Mouse (Mus musculus) hindbrain, embryonic 12.5 days (tissue): Measurements from ENCODE around the gene Qtrt2. TPM values are rescaled to one million over a fixed set of nuclear protein-coding genes. Genes with fewer than 3 reads are reported as not detected.

Experiments
- ATAC-seq: fragments of 200-750 bp; cut with Nextera tagmentation; 2 replicates; pipeline ENCODE4 v1.8.0; 2017; ENCODE audit warnings: moderate TSS enrichment; ENCODE audit not compliant: low FRiP score
- H3K27ac ChIP-seq: fragments of 300-500 bp; sonication (generic); 2 replicates; pipeline ENCODE4 v1.5.1; 2016; ENCODE audit warnings: mild to moderate bottlenecking
- H3K27me3 ChIP-seq: fragments of 300-500 bp; sonication (generic); 2 replicates; pipeline ENCODE4 v1.6.1; 2016; ENCODE audit warnings: mild to moderate bottlenecking
- H3K36me3 ChIP-seq: fragments of 300-500 bp; sonication (generic); 2 replicates; pipeline ENCODE4 v1.6.1; 2016; ENCODE audit warnings: mild to moderate bottlenecking
- H3K4me1 ChIP-seq: fragments of 300-500 bp; sonication (generic); 2 replicates; pipeline ENCODE4 v1.6.1; 2016
- H3K4me2 ChIP-seq: fragments of 300-500 bp; sonication (generic); replicated peaks from 2 replicates; pipeline ENCODE4 v1.6.1; 2016; ENCODE audit warnings: mild to moderate bottlenecking
- H3K4me3 ChIP-seq: fragments of 300-500 bp; sonication (generic); 2 replicates; pipeline ENCODE4 v1.5.1; 2016; ENCODE audit warnings: mild to moderate bottlenecking
- H3K9ac ChIP-seq: fragments of 300-500 bp; sonication (generic); 2 replicates; pipeline ENCODE4 v1.6.1; 2016; ENCODE audit warnings: mild to moderate bottlenecking, moderate library complexity
- H3K9me3 ChIP-seq: fragments of 300-500 bp; sonication (generic); replicated peaks from 2 replicates; pipeline ENCODE4 v1.6.1; 2016; ENCODE audit warnings: mild to moderate bottlenecking
- WGBS: fragments of 180-500 bp; shearing (Covaris S2); methylation state at CpG from one replicate; pipeline ENCODE4 v1.1.7; 2016; 5-methylcytosine and 5-hydroxymethylcytosine counted together
- polyA plus RNA-seq: library from polyadenylated mRNA; unstranded; fragments of >200 nt; fragmentation: Nextera tagmentation; extraction: Ambion mirVana; gene quantifications from 2 replicates; pipeline ENCODE4 v1.2.1, GENCODE M21; 2016

The Qtrt2 gene
- polyA plus RNA-seq, 1 experiment from 2014 or later, result 29.8 TPM

- ATAC-seq, result no peak
- 85% methylated on average over 4 of the region's 4 CpGs for WGBS
Measured at GRCm38 (mm10) chr16:43951591-43951990, 25.0 kb upstream of the Qtrt2 start.

DNA sequence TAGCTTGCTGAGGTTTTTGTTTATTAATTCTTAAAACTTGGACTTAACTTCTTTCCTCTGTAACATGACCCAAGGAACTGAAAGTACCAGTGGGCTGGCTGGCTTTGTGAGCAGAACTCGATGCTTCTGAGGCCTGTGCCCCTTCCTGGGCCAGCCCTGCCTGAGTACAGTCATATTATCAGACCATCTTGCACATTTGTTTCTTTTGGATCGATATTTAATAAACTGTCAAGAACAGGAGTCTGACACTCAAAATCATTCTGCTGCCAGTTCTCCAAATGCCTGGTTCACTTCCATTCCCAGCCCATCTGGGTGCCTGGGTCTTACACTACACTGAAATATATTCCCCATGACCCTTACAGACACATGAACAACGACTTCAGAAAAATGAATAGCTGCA, 19.3 kb upstream of the Qtrt2 start:
- ATAC-seq, result no peak
- Histone ChIP-seq H3K4me3 (no peak overlapping the region), H3K9ac (no peak overlapping the region), H3K4me2 (no peak overlapping the region), H3K9me3 (no peaks in the 10 kb centered on the region), H3K4me1 (no peaks in the 10 kb centered on the region), H3K36me3 (0 out of 2 replicates have a peak, but pooled peaks cover 6% of the 10 kb centered on the region), H3K27ac (no peak overlapping the region), H3K27me3 (no peaks in the 10 kb centered on the region)
- 83% methylated on average over 3 of the region's 3 CpGs for WGBS

More at GRCm38 (mm10) chr16:43951591-43951990, 25.0 kb upstream of the Qtrt2 start:
- no peak overlapping the region for H3K27ac ChIP-seq
- no peaks in the 10 kb centered on the region for H3K4me1 ChIP-seq
- H3K36me3 ChIP-seq, result no peaks in the 10 kb centered on the region
- H3K9ac ChIP-seq, result no peak overlapping the region
- no peaks in the 10 kb centered on the region for H3K9me3 ChIP-seq
- no peaks in the 10 kb centered on the region for H3K27me3 ChIP-seq
- no peak overlapping the region for H3K4me2 ChIP-seq
- H3K4me3 ChIP-seq, result no peak overlapping the region

DNA sequence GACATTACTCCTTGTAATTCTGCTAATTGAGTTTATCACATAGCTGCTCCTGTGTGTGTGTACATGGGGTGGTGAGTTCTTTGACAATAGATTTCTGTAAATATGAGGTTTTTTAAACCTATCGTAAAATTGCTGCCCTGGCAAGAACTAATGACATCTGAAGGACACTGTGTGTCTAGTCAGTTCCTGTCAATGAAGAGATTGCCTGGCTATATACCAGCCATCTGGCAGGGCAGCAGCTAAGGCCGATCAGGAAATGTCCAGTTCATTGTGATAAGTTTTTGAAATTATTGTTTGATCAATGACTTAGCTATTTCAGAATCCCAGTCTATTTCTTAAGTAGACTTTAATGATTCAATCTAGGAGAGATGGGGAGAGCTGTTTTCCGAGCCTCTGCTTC, 18.7 kb upstream of the Qtrt2 start:
- ATAC-seq, result no peak
- Histone ChIP-seq H3K4me3 (no peak overlapping the region), H3K9ac (no peak overlapping the region), H3K4me1 (no peaks in the 10 kb centered on the region), H3K4me2 (no peak overlapping the region), H3K27me3 (no peaks in the 10 kb centered on the region), H3K27ac (no peak overlapping the region), H3K36me3 (0 out of 2 replicates have a peak, but pooled peaks cover 6% of the 10 kb centered on the region), H3K9me3 (no peaks in the 10 kb centered on the region)
- WGBS, result 91% methylated on average over 3 of the region's 3 CpGs

- 92% methylated on average over 4 of the region's 4 CpGs for WGBS
Measured at GRCm38 (mm10) chr16:43940846-43941245, 14.2 kb upstream of the Qtrt2 start.

GRCm38 (mm10) chr16:43935892-43936291, 9.3 kb upstream of the Qtrt2 start:
- Histone ChIP-seq H3K27ac (no peak overlapping the region), H3K9ac (no peak overlapping the region)
- 84% methylated on average over 3 of the region's 3 CpGs for WGBS

More at GRCm38 (mm10) chr16:43940846-43941245, 14.2 kb upstream of the Qtrt2 start:
- H3K9me3 ChIP-seq, result no peaks in the 10 kb centered on the region
- no peaks in the 10 kb centered on the region for H3K4me1 ChIP-seq
- ATAC-seq, result no peak
- H3K4me3 ChIP-seq, result no peak overlapping the region
- 0 out of 2 replicates have a peak, but pooled peaks cover 6% of the 10 kb centered on the region for H3K36me3 ChIP-seq
- H3K9ac ChIP-seq, result no peak overlapping the region
- H3K27me3 ChIP-seq, result no peaks in the 10 kb centered on the region
- no peak overlapping the region for H3K4me2 ChIP-seq
- no peak overlapping the region for H3K27ac ChIP-seq

DNA sequence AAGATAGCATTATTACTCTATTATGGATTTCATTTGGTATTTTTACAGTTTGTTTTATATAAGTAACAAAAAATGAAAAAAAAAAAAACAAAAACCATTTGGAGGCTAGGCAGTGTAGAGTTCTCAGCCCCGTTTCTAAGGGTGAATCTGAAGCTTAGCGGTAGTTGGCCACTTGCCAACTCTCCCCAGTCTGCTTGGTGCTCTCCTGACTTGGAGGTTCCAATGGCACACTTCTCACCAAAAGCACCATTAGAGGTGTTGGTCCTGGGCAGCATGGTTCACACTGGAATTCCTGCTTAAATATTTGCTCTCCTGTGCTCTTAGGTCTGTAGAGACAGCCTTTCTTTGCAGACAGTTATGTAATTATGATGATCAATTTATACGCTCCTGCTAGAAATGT, 8.8 kb upstream of the Qtrt2 start:
- H3K9me3 ChIP-seq, result no peaks in the 10 kb centered on the region
- H3K27me3 ChIP-seq, result no peaks in the 10 kb centered on the region
- no peak overlapping the region for H3K27ac ChIP-seq
- no peak overlapping the region for H3K4me3 ChIP-seq
- H3K4me2 ChIP-seq, result no peak overlapping the region
- ATAC-seq, result no peak
- 82% methylated on average over 3 of the region's 3 CpGs for WGBS
- H3K9ac ChIP-seq, result no peak overlapping the region
- no peaks in the 10 kb centered on the region for H3K36me3 ChIP-seq
- H3K4me1 ChIP-seq, result no peaks in the 10 kb centered on the region

More at GRCm38 (mm10) chr16:43935892-43936291, 9.3 kb upstream of the Qtrt2 start:
- Histone ChIP-seq H3K4me3 (no peak overlapping the region), H3K36me3 (no peaks in the 10 kb centered on the region), H3K27me3 (no peaks in the 10 kb centered on the region), H3K9me3 (no peaks in the 10 kb centered on the region), H3K4me1 (no peaks in the 10 kb centered on the region), H3K4me2 (no peak overlapping the region)
- no peak for ATAC-seq

- Histone ChIP-seq H3K36me3 (no peaks in the 10 kb centered on the region), H3K27me3 (no peaks in the 10 kb centered on the region), H3K4me1 (no peaks in the 10 kb centered on the region), H3K9me3 (no peaks in the 10 kb centered on the region), H3K9ac (no peak overlapping the region), H3K4me3 (no peak overlapping the region), H3K4me2 (no peak overlapping the region), H3K27ac (no peak overlapping the region)
- 90% methylated on average over 8 of the region's 8 CpGs for WGBS
- ATAC-seq, result no peak
Measured at GRCm38 (mm10) chr16:43934856-43935255, 8.2 kb upstream of the Qtrt2 start.

DNA sequence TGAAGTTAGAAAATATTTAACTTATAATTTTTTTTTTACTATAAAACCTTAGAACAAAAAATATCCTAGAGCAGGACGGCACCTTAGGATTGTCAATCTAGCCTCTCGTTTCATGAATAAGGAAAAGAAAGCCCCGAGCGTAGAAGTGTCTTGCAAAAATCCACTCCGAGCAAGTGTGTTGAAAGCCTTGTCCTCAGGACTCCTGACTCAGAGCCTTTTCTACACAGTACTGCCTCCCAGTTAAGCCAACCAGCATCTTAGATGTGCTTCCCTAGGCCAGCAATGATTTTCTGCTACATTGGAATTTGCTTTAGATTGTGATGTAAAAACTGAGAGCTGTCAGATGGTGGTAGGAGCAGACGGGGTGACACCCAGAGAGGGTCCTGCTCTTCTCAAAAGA, 6.4 kb upstream of the Qtrt2 start:
- H3K9me3 ChIP-seq, result no peaks in the 10 kb centered on the region
- H3K4me1 ChIP-seq, result no peaks in the 10 kb centered on the region
- no peaks in the 10 kb centered on the region for H3K27me3 ChIP-seq
- WGBS, result 92% methylated on average over 6 of the region's 6 CpGs
- ATAC-seq, result no peak
- H3K4me2 ChIP-seq, result no peak overlapping the region
- H3K9ac ChIP-seq, result no peak overlapping the region
- no peak overlapping the region for H3K27ac ChIP-seq
- H3K36me3 ChIP-seq, result no peaks in the 10 kb centered on the region
- no peak overlapping the region for H3K4me3 ChIP-seq

GRCm38 (mm10) chr16:43932319-43932718, 5.7 kb upstream of the Qtrt2 start:
- Histone ChIP-seq H3K4me1 (no peaks in the 10 kb centered on the region), H3K27ac (no peak overlapping the region), H3K36me3 (no peaks in the 10 kb centered on the region), H3K9me3 (no peaks in the 10 kb centered on the region), H3K4me3 (no peak overlapping the region), H3K27me3 (no peaks in the 10 kb centered on the region), H3K4me2 (no peak overlapping the region), H3K9ac (no peak overlapping the region)
- 90% methylated on average over 7 of the region's 7 CpGs for WGBS
- ATAC-seq, result no peak

- H3K27me3 ChIP-seq, result no peaks in the 10 kb centered on the region
- H3K4me1 ChIP-seq, result no peaks in the 10 kb centered on the region
- H3K9ac ChIP-seq, result no peak overlapping the region
- no peak overlapping the region for H3K4me2 ChIP-seq
- no peak overlapping the region for H3K27ac ChIP-seq
- no peaks in the 10 kb centered on the region for H3K36me3 ChIP-seq
- no peak overlapping the region for H3K4me3 ChIP-seq
- WGBS, result 72% methylated on average over 3 of the region's 3 CpGs
- no peaks in the 10 kb centered on the region for H3K9me3 ChIP-seq
- no peak for ATAC-seq
Measured at GRCm38 (mm10) chr16:43931502-43931901, 4.9 kb upstream of the Qtrt2 start.

GRCm38 (mm10) chr16:43930577-43930976, 4.0 kb upstream of the Qtrt2 start:
- no peaks in the 10 kb centered on the region for H3K4me1 ChIP-seq
- H3K4me3 ChIP-seq, result no peak overlapping the region
- no peaks in the 10 kb centered on the region for H3K27me3 ChIP-seq
- H3K4me2 ChIP-seq, result no peak overlapping the region
- ATAC-seq, result no peak
- no peak overlapping the region for H3K27ac ChIP-seq
- no peaks in the 10 kb centered on the region for H3K9me3 ChIP-seq
- no peaks in the 10 kb centered on the region for H3K36me3 ChIP-seq
- H3K9ac ChIP-seq, result no peak overlapping the region

DNA sequence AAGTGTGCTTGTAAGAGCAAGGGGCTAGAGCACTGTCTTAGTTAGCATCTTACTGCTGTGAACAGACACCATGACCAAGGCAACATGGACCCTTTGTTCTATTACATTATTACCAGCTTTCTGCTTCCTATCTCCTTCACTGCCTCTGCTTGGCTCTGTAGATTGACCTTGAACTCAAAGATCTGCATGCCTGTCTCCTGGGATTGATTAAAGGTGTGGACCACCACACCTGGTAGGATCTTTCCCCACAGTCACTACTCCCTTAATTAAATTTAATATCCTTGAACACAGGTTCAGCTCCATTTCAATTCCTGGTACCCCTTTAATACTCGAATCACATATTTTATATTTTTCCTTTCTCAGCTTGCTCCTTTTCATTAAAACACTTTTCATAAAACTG, 763 bp downstream of the Qtrt2 start:
- no peak overlapping the region for H3K4me2 ChIP-seq
- no peak overlapping the region for H3K9ac ChIP-seq
- WGBS, result 87% methylated on average over 1 of the region's 1 CpGs
- no peaks in the 10 kb centered on the region for H3K4me1 ChIP-seq
- H3K9me3 ChIP-seq, result no peaks in the 10 kb centered on the region
- H3K27me3 ChIP-seq, result no peaks in the 10 kb centered on the region
- no peak overlapping the region for H3K27ac ChIP-seq
- no peaks in the 10 kb centered on the region for H3K36me3 ChIP-seq
- no peak for ATAC-seq
- H3K4me3 ChIP-seq, result no peak overlapping the region

GRCm38 (mm10) chr16:43925001-43925558, 1.5 kb downstream of the Qtrt2 start:
- no peak overlapping the region for H3K4me2 ChIP-seq
- no peak overlapping the region for H3K9ac ChIP-seq
- H3K4me1 ChIP-seq, result no peaks in the 10 kb centered on the region
- no peak overlapping the region for H3K4me3 ChIP-seq
- no peaks in the 10 kb centered on the region for H3K27me3 ChIP-seq
- WGBS, result 66% methylated on average over 6 of the region's 6 CpGs
- H3K36me3 ChIP-seq, result no peaks in the 10 kb centered on the region
- H3K27ac ChIP-seq, result no peak overlapping the region
- no peak for ATAC-seq
- H3K9me3 ChIP-seq, result no peaks in the 10 kb centered on the region
